Mouse (Mus musculus): ENCODE data around the gene Ifnar1. TPM values are rescaled to one million over a fixed set of nuclear protein-coding genes. Genes with fewer than 3 reads are reported as not detected.

Ifnar1 gene
- total RNA-seq, 1 experiment from 2014 or later: 43.3 TPM

DNA sequence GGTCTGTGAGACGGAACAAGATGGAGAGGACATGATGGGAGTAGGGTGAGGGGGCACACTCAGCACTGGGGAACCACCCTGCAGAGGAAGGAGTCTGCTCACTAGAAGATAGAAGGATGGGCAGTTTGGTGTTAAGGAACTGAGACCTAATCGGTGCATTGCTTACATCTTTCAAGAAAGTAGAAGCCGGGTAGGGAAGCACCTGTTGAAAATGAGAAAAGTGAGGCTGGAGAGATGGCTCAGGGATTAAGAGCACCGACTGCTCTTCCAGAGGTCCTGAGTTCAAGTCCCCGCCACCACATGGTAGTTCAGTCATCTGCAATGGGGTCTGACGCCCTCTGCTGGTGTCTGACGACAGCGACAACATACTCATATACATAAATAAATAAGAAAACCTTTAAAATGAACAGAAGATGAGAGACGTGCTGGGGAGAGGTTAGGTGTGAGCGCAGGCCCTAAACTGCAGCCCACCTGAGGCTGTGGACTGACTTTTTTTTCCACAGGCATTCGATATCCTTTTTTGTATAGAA, 25.1 kb upstream of the Ifnar1 start:
- ATAC-seq (replicated peaks; ENCODE audit: low read depth, poor library complexity, severe bottlenecking): no peak

DNA sequence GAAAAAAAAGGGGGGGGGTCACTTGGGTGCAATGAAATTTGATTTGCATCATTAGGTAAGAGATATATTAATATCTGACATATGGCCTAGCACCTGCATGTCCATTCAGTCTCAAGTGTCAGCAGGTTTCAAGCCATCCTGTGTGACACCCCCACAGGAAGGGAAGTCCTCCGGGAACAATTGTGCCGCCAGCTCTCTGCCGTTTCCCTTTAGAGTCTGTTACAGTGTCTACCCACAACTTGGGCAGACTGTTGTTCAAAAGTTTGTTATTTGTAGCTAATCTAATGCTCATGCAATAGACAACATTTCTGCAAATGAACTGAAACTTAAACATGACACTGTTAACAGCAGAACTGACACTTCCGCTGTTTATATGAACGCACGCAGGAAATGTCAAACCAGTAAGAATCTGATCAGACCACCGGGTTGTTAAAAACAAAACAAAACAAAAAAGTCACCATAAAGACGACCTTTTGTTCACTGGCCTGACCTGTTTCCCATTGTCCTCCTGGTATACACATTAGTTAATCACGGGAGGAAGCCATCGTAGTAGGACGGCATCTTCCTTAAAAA, 23.9 kb upstream of the Ifnar1 start:
- ATAC-seq (replicated peaks; ENCODE audit: low read depth, poor library complexity, severe bottlenecking): peak; percentile 3; the same call in 1 of the 2 replicates

DNA sequence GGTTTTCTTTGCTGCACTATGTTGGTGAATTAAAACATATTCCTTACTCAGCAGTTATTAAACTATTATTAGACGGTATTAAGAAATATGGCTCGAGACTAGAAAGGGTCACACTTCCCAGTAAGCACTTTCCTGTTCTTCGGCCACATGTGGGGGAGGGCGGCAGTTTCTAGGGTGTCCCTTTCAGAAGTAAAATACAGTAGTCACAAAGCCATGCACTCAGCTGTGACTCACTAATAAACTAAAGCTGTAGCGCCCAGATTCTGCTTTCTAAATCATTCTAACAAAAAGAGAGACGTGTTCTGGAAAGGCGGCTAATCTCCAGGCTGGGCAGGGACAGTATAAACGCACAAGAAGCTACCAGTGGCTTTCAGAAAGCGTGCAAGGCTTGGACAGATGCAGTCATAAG, 23.3 kb upstream of the Ifnar1 start:
- ATAC-seq (replicated peaks; ENCODE audit: low read depth, poor library complexity, severe bottlenecking): no peak

GRCm38 (mm10) chr16:91462644-91463043, 22.4 kb upstream of the Ifnar1 start:
- ATAC-seq (replicated peaks; ENCODE audit: low read depth, poor library complexity, severe bottlenecking): no peak

GRCm38 (mm10) chr16:91463400-91463799, 21.6 kb upstream of the Ifnar1 start:
- ATAC-seq (replicated peaks; ENCODE audit: low read depth, poor library complexity, severe bottlenecking): no peak

DNA sequence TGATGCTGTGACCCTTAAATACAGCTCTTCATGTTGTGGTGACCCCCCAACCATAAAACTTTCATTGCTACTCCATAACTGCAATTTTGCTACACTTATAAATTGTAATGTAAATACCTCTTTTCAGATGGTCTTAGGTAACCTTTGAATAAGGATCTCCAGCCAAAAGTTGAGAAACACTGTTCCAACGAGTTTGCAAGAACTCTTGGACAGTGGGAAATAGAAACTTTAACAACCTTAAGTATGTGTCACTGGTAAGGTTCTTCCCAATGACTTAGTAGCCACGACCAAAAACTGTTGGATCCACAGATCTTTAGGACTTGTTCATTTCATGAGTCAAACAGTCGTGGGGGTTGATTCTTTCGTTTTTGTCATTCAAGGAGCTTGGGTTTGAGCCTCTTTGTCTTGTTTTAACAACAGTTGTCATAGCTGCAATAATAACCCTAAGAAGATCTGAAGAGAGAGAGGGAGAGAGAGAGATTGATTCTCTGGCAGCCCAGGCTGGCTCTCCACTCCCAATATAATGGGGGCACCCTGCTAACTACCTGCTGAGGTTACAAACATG, 21.1 kb upstream of the Ifnar1 start:
- ATAC-seq (replicated peaks; ENCODE audit: low read depth, poor library complexity, severe bottlenecking): no peak

DNA sequence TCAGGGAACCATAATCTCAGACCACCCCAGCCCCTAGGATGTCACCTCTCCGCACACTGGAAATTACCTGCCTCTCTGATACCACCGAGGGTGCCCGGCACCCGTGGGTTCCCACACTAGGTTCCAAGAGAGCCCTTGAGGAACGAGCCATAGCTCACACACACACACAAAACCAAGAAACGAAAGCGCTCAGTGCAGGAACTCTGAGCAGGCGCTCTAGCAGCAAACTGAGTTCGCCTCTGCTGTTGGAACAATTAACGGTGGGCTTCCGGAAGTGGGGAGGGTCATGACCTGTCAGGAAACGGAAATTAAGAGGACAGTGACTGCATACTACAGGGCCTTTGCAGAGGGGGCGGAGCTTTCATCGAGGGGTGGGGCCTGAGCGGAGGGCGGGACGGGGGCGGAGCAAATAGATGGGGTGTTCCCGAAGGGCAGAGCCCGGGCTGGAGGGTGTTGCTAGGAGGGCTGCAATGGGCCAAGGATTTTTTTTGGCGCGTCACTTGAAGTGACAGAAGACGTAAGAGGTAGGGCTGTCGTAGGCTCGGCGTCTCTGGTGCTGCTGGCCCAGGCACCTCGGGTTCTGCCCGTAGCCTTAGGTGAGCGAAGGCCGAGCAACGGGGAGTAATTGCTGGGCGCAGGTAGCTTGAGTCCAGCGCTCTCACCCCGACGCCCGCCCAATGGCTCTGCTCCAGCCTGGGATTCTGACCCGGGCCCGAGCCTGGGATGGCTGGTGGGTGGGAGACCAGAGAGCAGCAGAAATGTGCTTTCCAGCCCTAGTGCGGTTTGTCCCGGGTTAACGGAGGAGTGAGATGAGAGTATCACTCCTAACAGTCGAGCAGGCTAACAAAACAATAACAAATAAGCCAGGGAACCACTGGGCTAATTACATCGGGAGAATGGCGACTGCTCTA, 20.2 kb upstream of the Ifnar1 start:
- peak; percentile 85 for ATAC-seq (replicated peaks; ENCODE audit: low read depth, poor library complexity, severe bottlenecking)

- no peak for ATAC-seq (replicated peaks; ENCODE audit: low read depth, poor library complexity, severe bottlenecking)
These were observed 19.4 kb upstream of the Ifnar1 start for GRCm38 (mm10) chr16:91465505-91466240.

DNA sequence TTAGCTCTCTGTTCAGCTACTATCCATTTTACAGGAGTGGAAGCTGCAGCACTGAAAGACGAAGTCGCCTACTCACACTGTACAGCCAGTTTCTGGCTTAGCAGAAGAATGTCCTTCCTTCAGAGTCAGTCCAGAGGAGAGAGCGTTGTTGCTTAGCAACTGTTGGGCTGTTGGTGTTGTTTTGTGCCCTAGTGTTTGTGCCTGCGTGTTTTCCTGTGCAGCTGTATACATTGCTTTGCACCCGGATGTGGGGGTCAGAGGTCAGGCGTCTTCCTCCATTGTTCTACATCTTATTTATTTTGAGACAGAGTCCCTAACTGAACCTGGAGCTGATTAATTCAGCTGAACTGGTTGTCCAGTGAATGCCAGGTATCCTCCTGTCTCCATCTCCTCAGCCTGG, 18.5 kb upstream of the Ifnar1 start:
- ATAC-seq (replicated peaks; ENCODE audit: low read depth, poor library complexity, severe bottlenecking): no peak

DNA sequence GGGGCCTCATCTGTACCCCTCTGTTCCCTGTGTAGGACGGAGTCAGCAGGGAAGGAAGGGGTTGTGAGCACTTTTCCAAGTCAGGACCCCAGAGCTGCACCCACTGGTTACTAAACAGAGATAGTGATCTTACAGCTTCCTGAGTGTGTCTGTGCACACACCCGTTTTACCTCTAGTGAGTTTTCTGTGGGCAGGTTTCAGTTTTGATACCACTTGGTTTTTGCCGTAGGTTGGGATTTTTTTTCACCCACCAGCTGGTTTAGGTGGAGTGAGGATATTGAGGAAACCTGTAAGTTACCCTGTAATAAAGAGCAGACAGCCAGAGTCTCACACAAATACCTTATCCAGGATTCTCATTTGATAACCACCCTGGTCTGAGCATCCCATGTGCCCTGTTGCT, 14.6 kb upstream of the Ifnar1 start:
- ATAC-seq (replicated peaks; ENCODE audit: low read depth, poor library complexity, severe bottlenecking): 0 out of 2 replicates have a peak, but pooled peaks have one; percentile 12

DNA sequence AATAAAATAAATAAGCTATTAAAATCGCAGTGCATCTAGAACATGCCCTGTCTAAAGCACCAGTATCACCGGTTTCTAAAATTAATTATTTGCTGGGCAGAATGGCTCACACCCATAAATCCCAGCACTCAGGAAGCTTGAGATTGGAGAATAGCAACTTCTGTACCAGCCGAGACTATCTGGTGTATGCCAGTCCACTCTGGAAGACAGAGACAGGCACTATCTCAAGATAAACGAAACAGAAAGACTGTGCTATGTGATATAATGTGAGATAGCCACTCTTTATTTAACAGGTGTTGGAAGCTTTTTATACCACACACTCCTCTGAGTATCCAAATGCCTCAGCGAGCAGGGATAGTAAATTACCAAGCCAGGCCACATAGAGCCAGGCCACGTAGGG, 13.6 kb upstream of the Ifnar1 start:
- ATAC-seq (replicated peaks; ENCODE audit: low read depth, poor library complexity, severe bottlenecking): no peak

DNA sequence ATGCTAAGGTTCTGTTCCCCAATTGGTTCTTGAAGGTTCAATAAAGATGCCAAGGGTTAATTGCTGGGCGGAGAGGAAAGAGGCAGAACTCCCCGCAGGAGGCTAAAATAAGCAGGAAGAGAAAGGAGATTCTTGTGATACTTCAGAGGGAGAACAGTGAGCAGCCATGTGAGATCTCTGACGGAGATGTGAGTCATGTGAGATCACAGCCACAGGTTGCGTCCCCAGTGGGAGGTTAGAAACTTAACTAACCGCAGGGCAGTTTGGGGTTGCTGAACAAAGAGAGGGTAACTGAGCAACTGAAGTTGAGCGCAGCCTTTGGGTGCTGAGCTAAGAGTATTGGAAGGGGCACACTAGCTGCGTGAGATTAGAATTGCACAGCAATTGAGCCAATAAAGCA, 9.3 kb upstream of the Ifnar1 start:
- ATAC-seq (replicated peaks; ENCODE audit: low read depth, poor library complexity, severe bottlenecking): 0 out of 2 replicates have a peak, but pooled peaks have one; percentile 31

DNA sequence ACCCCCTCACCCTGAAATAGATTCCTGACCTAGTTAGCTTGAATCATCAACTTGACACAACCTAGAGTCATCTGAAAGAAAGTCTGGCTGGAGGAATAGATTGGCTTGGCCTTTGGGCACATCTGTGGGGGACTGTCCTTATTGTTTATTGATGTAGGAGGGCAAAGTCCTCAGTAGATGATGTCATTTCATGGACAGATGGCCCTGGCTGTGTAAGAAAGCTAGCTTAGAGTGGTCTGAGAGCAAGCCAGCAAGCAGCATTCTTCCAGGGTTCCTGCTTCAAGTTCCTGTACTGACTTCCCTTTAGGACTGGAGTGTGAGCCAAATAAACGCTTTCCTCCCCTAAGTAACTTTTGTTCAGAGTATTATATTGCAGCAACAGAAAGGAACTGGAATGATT, 7.0 kb upstream of the Ifnar1 start:
- ATAC-seq (replicated peaks; ENCODE audit: low read depth, poor library complexity, severe bottlenecking): no peak

DNA sequence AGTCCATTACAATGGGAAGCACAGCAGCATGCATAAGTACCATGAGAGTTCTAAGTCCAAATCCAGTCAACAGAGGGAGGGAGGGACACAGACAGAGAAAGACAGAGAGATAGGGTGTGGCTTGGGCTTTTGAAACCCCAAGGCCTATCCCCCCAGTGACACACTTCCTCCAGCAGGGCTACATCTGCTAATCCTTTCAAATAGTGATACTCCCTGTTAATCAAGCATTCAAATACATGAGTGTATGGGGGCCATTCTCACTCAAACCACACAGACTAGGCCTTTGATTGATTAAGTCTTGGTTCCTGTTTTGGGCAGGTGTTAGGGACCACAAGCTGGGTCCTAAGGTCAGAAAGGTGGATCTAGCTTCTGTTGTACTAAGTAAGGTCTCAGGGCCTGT, 4.5 kb upstream of the Ifnar1 start:
- ATAC-seq (replicated peaks; ENCODE audit: low read depth, poor library complexity, severe bottlenecking): peak; percentile 27

DNA sequence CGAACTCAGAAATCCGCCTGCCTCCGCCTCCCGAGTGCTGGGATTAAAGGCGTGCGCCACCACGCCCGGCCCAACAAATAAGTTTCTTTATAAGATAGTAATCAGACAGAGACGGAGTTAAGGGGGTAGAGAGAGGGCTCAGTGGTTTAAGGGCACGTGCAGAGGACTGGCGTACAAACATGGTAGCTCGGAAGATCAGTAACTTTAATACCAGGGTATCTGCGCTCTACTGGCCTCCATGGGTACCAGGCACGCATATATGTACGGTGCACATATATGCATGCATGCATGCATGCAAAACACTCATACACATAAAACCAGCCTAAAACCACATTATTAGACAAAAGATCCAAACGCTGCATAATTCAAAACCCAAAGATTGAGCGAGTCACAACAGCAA, 651 bp upstream of the Ifnar1 start:
- ATAC-seq (replicated peaks; ENCODE audit: low read depth, poor library complexity, severe bottlenecking): 0 out of 2 replicates have a peak, but pooled peaks have one; percentile 1

DNA sequence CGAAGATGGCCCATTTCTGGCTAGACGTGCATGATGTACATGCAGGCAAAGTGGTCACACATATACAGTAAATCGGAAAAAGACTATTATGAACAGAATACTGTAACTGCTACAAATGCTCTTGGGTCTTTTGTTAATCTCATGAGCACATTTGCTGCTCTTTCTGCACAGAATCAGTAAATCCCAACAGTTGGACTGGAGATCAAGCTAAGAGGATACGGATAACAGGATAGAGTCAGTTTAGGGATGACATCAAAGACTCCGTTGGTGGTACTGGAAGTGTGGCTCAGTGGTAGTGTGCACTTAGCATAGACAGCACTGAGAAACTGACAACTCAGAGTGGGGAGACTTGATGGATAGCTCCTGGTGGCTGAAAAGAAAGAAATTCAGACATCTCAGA, 803 bp downstream of the Ifnar1 start:
- no peak for ATAC-seq (replicated peaks; ENCODE audit: low read depth, poor library complexity, severe bottlenecking)

GRCm38 (mm10) chr16:91488066-91488465, 3.0 kb downstream of the Ifnar1 start:
- no peak for ATAC-seq (replicated peaks; ENCODE audit: low read depth, poor library complexity, severe bottlenecking)

- ATAC-seq (replicated peaks; ENCODE audit: low read depth, poor library complexity, severe bottlenecking): no peak
These were observed 5.9 kb downstream of the Ifnar1 start for GRCm38 (mm10) chr16:91490897-91491296.

DNA sequence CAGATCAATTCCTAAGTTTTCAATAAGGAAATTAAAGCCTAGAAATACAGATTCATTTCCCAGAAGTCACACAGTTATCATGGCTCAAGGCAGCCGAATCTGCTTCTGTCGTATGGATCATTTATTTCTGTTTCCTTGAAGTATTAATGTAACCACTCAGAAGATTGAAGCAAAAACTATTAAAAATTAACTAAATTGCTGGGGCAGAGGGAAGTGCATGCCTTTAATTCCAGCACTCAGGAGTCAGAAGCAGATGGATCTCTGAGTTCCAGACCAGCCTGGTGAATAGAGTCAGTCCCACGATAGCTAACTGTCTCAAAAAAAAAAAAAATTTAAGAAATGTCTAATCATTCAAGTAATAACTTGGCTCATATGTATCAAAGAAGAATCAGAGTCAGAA, 6.4 kb downstream of the Ifnar1 start:
- ATAC-seq (replicated peaks; ENCODE audit: low read depth, poor library complexity, severe bottlenecking): no peak

GRCm38 (mm10) chr16:91495501-91495900, 10.5 kb downstream of the Ifnar1 start:
- no peak for ATAC-seq (replicated peaks; ENCODE audit: low read depth, poor library complexity, severe bottlenecking)

Measured in common myeloid progenitor, adult 5-6 weeks (primary cell).